Mouse (Mus musculus): ENCODE measurements around the gene Slc36a1.

Gene Slc36a1

GRCm38 (mm10) chr11:55274756-55275155 is 70.6 kb downstream of the Slc36a1 start:
- no peak for DNase-seq (ENCODE audit: low read depth)

Measured in fibroblast of lung, adult 2 months (primary cell).